Mouse (Mus musculus) testis, adult 2 months (tissue): ENCODE measurements at regions not wholly inside any gene's neighbourhood (a gene's known extent, or its start where the extent isn't known, plus 50 kb on each side); places are given as distances from the start of the nearest gene placed in this dataset.

Source experiments
- CTCF ChIP-seq: fragments of 200-500 bp; IDR thresholded peaks from 2 replicates; pipeline ENCODE4 v1.5.1; 2012; ENCODE audit warnings: low read depth, mild to moderate bottlenecking, inconsistent platforms, low read length, moderate library complexity; ENCODE audit not compliant: control insufficient read depth, insufficient read depth, insufficient replicate concordance
- POLR2A ChIP-seq: fragments of 200-500 bp; IDR thresholded peaks from 2 replicates; pipeline ENCODE4 v1.6.1; 2012; ENCODE audit warnings: low read depth, mild to moderate bottlenecking, inconsistent platforms, low read length, moderate library complexity; ENCODE audit not compliant: control insufficient read depth

DNA sequence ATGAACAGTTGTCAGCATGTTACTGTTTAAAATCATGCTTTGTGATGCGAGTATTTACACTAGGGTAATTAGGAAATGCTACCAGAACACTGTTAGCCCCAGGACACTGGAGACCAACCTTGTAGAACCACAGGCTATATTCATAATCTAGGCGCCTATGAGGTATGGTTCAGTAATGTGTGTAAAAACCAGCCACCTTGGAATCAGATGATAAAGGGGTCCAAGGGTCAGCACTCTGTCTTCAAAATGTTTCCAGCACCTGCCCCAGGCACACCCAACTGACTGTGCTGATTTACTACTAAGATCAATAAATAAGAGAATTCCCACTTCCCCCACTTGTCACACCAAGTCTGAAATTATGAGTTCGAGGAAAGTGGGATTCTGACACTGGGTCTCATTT is 100.8 kb upstream of the Mamld1 start:
- no peak for TF ChIP-seq CTCF
- TF ChIP-seq POLR2A: no peak
